Mouse (Mus musculus) brain, adult 2 months (tissue): Measurements from ENCODE around the gene Mrpl16.
A peak's percentile ranks its signal among the peaks of the same experiment; 100 is the strongest.

Source experiments
- DNase-seq: peaks from one replicate; pipeline ENCODE4 v3.0.0; 2011; ENCODE audit warnings: low read depth, low spot score

Mrpl16 gene

GRCm38 (mm10) chr19:11770205-11770892, at the start of gene Mrpl16:
Gene Mrpl16, plus strand, starts transcription at chr19:11770391.
- DNase-seq: peak; percentile 97

- DNase-seq: no peak
These were observed 46.3 kb upstream of the Mrpl16 start for GRCm38 (mm10) chr19:11723870-11724269.

- DNase-seq: no peak
These were observed 45.9 kb upstream of the Mrpl16 start for GRCm38 (mm10) chr19:11724275-11724674.

GRCm38 (mm10) chr19:11725915-11726314, 44.3 kb upstream of the Mrpl16 start:
- no peak for DNase-seq

- DNase-seq: no peak
These were observed 42.9 kb upstream of the Mrpl16 start for GRCm38 (mm10) chr19:11727304-11727703.

- DNase-seq: no peak
These were observed 39.9 kb upstream of the Mrpl16 start for GRCm38 (mm10) chr19:11730278-11730677.

GRCm38 (mm10) chr19:11736455-11736854, 33.7 kb upstream of the Mrpl16 start:
- no peak for DNase-seq

- no peak for DNase-seq
These were observed 24.5 kb upstream of the Mrpl16 start for GRCm38 (mm10) chr19:11745680-11746079.

- DNase-seq: no peak
These were observed 22.9 kb upstream of the Mrpl16 start, which contains the start of gene Gif for GRCm38 (mm10) chr19:11747298-11747697. Gene Gif, plus strand, starts transcription at chr19:11747554.

- no peak for DNase-seq
These were observed 5.1 kb upstream of the Mrpl16 start for GRCm38 (mm10) chr19:11765059-11765458.

- no peak for DNase-seq
These were observed 3.8 kb upstream of the Mrpl16 start for GRCm38 (mm10) chr19:11766413-11766812.

- DNase-seq: peak; percentile 79
These were observed 2.0 kb upstream of the Mrpl16 start for GRCm38 (mm10) chr19:11768163-11768562.

- no peak for DNase-seq
These were observed 802 bp upstream of the Mrpl16 start for GRCm38 (mm10) chr19:11769257-11769920.

GRCm38 (mm10) chr19:11777191-11777865, 7.1 kb downstream of the Mrpl16 start:
- DNase-seq: peak; percentile 72

- DNase-seq: no peak
These were observed 15.4 kb downstream of the Mrpl16 start for GRCm38 (mm10) chr19:11785409-11786154.

- no peak for DNase-seq
These were observed 17.6 kb downstream of the Mrpl16 start for GRCm38 (mm10) chr19:11787826-11788225.

- no peak for DNase-seq
These were observed 18.7 kb downstream of the Mrpl16 start for GRCm38 (mm10) chr19:11788876-11789275.

GRCm38 (mm10) chr19:11791825-11792224, 21.6 kb downstream of the Mrpl16 start:
- DNase-seq: no peak

- DNase-seq: no peak
These were observed 23.7 kb downstream of the Mrpl16 start for GRCm38 (mm10) chr19:11793741-11794359.

GRCm38 (mm10) chr19:11794447-11794846, 24.3 kb downstream of the Mrpl16 start:
- DNase-seq: no peak

- no peak for DNase-seq
These were observed 30.5 kb downstream of the Mrpl16 start for GRCm38 (mm10) chr19:11800531-11801315.
